Mouse (Mus musculus): ENCODE measurements around the gene Rnase11.
"Not testable (repeated sequence)": the region's sequence is repeated elsewhere in the genome, so short reads cannot be mapped to it uniquely, and the experiment has no call there.

The Rnase11 gene

GRCm38 (mm10) chr14:51015780-51016179, 34.2 kb downstream of the Rnase11 start:
- no peak for DNase-seq (ENCODE audit: low read depth in 2 of 2, low spot score in 2 of 2)

- not testable (repeated sequence) for DNase-seq (ENCODE audit: low read depth in 2 of 2, low spot score in 2 of 2)
These were observed 35.2 kb downstream of the Rnase11 start for GRCm38 (mm10) chr14:51014724-51015123.

- no peak for DNase-seq (ENCODE audit: low read depth in 2 of 2, low spot score in 2 of 2)
These were observed 40.4 kb downstream of the Rnase11 start for GRCm38 (mm10) chr14:51009572-51009971.

GRCm38 (mm10) chr14:51008781-51009180, 41.2 kb downstream of the Rnase11 start:
- DNase-seq (ENCODE audit: low read depth in 2 of 2, low spot score in 2 of 2), result no peak

GRCm38 (mm10) chr14:51007914-51008713, 41.8 kb downstream of the Rnase11 start:
- DNase-seq (ENCODE audit: low read depth in 2 of 2, low spot score in 2 of 2), result no peak

- no peak for DNase-seq (ENCODE audit: low read depth in 2 of 2, low spot score in 2 of 2)
These were observed 42.7 kb downstream of the Rnase11 start, which contains the start of gene Rnase10 for GRCm38 (mm10) chr14:51007152-51007801. Rnase10 (plus strand) TSS chr14:51007751.

Data from CD8-positive naive resting alpha-beta T cell, adult 2 months (primary cell).